Mouse (Mus musculus) left cerebral cortex, adult 18-20 months (tissue): ENCODE data around the gene Tor1aip1. TPM values are rescaled to one million over a fixed set of nuclear protein-coding genes. Genes with fewer than 3 reads are reported as not detected.
A peak's percentile ranks its signal among the peaks of the same experiment; 100 is the strongest.
"Not testable (repeated sequence)": the region's sequence is repeated elsewhere in the genome, so short reads cannot be mapped to it uniquely, and the experiment has no call there.

Experiments used
- DNase-seq, 2 experiments: peaks; one replicate each; pipeline ENCODE4 v3.0.0; 2021 to 2022; ENCODE audit warnings: low spot score in 2 of 2, mixed read lengths in 1 of 2
- long read RNA-seq, 2 experiments: library from polyadenylated mRNA; stranded (forward); transcript quantifications; one replicate each; pipeline ENCODE4 v2.0.0; 2021
- total RNA-seq, 2 experiments: library from RNA; stranded (reverse); gene quantifications; 2 replicates each; pipeline ENCODE4 v1.2.3; 2021

Tor1aip1 gene
- total RNA-seq, result 10 to 100 TPM; 25.2 to 32.5 TPM
- long read RNA-seq, experiment 1, full-length matches to known transcripts, result 13 of 14 reads
- long read RNA-seq, experiment 1, partial matches to known transcripts, result 0 of 14 reads
- long read RNA-seq, experiment 1, other reads (novel, unspliced or antisense), result 1 of 14 reads
- long read RNA-seq, experiment 2, full-length matches to known transcripts, result 5 of 6 reads
- long read RNA-seq, experiment 2, partial matches to known transcripts, result 0 of 6 reads
- long read RNA-seq, experiment 2, other reads (novel, unspliced or antisense), result 1 of 6 reads

GRCm38 (mm10) chr1:156035930-156036737 lies at the start of gene Tor1aip1:
Tor1aip1 (minus strand) TSS chr1:156036480.
- peak; percentile 97 to 98 for DNase-seq

- peak; percentile 11 to 15 for DNase-seq
These were observed 49.5 kb upstream of the Tor1aip1 start for GRCm38 (mm10) chr1:156085770-156086169.

GRCm38 (mm10) chr1:156084603-156085002 lies 48.3 kb upstream of the Tor1aip1 start:
- no peak for DNase-seq

GRCm38 (mm10) chr1:156077655-156078054 lies 41.4 kb upstream of the Tor1aip1 start:
- no peak for DNase-seq

- no peak for DNase-seq
These were observed 40.2 kb upstream of the Tor1aip1 start for GRCm38 (mm10) chr1:156076474-156076873.

- no peak for DNase-seq
These were observed 38.3 kb upstream of the Tor1aip1 start for GRCm38 (mm10) chr1:156074575-156074974.

GRCm38 (mm10) chr1:156073169-156073821 lies 37.0 kb upstream of the Tor1aip1 start:
- DNase-seq, result no peak

GRCm38 (mm10) chr1:156070106-156070505 lies 33.8 kb upstream of the Tor1aip1 start:
- DNase-seq, result no peak

- DNase-seq, result no peak
These were observed 29.9 kb upstream of the Tor1aip1 start for GRCm38 (mm10) chr1:156066133-156066532.

GRCm38 (mm10) chr1:156062193-156062592 lies 25.9 kb upstream of the Tor1aip1 start:
- DNase-seq, result no peak

GRCm38 (mm10) chr1:156058207-156058606 lies 21.9 kb upstream of the Tor1aip1 start:
- DNase-seq, result no peak

GRCm38 (mm10) chr1:156046688-156047087 lies 10.4 kb upstream of the Tor1aip1 start:
- no peak for DNase-seq

GRCm38 (mm10) chr1:156044211-156044611 lies 7.9 kb upstream of the Tor1aip1 start:
- DNase-seq, result no peak

GRCm38 (mm10) chr1:156043027-156043426 lies 6.7 kb upstream of the Tor1aip1 start:
- peak; percentile 12 to 29 for DNase-seq

GRCm38 (mm10) chr1:156042481-156042880 lies 6.2 kb upstream of the Tor1aip1 start:
- no peak for DNase-seq

GRCm38 (mm10) chr1:156041451-156042241 lies 5.4 kb upstream of the Tor1aip1 start:
- DNase-seq, result no peak

- DNase-seq, result peak; percentile 91 to 94
These were observed 4.6 kb upstream of the Tor1aip1 start for GRCm38 (mm10) chr1:156040731-156041401.

- DNase-seq, result not testable (repeated sequence)
These were observed 3.7 kb upstream of the Tor1aip1 start for GRCm38 (mm10) chr1:156039989-156040388.

- DNase-seq, result no peak
These were observed 884 bp upstream of the Tor1aip1 start for GRCm38 (mm10) chr1:156037144-156037583.

- DNase-seq, result peak; percentile 57 to 82
These were observed 881 bp downstream of the Tor1aip1 start, which contains the start of gene Tor1aip2 for GRCm38 (mm10) chr1:156035269-156035929. Tor1aip2 (plus strand) TSS chr1:156035403.
